Mouse (Mus musculus): Measurements from ENCODE around the gene Tuba4a.

Tuba4a gene

GRCm38 (mm10) chr1:75219531-75219930 is at the start of gene Tuba4a:
Gene Tuba4a (minus strand): TSS chr1:75219865.
- Histone ChIP-seq H3K4me1 (replicated peaks; ENCODE audit: low read depth, low read length) (peaks cover 95% of the 10 kb centered on the region), H3K36me3 (ENCODE audit: insufficient read depth, low read length) (peaks cover 35% of the 10 kb centered on the region), H3K4me3 (replicated peaks; ENCODE audit: low read length) (peak within 1 kb of the TSS; percentile 91), H3K9me3 (ENCODE audit: low read length) (no peaks in the 10 kb centered on the region), H3K27me3 (ENCODE audit: insufficient read depth, low read length) (peaks cover 16% of the 10 kb centered on the region)
- no peak for TF ChIP-seq CTCF (conservative IDR thresholded peaks at IDR 0.05; ENCODE audit: low read length)
- no peak for TF ChIP-seq POU5F1 (IDR thresholded peaks at IDR 0.05; ENCODE audit: borderline replicate concordance, low read length)
- no peak for TF ChIP-seq NANOG (IDR thresholded peaks at IDR 0.05; ENCODE audit: borderline replicate concordance, low read length)

- Histone ChIP-seq H3K27me3 (ENCODE audit: insufficient read depth, low read length) (peaks cover 41% of the 10 kb centered on the region), H3K4me3 (replicated peaks; ENCODE audit: low read length) (peak within 1 kb of the TSS; percentile 80), H3K36me3 (ENCODE audit: insufficient read depth, low read length) (no peaks in the 10 kb centered on the region), H3K9me3 (ENCODE audit: low read length) (no peaks in the 10 kb centered on the region), H3K4me1 (replicated peaks; ENCODE audit: low read depth, low read length) (peaks cover 19% of the 10 kb centered on the region)
- TF ChIP-seq CTCF (conservative IDR thresholded peaks at IDR 0.05; ENCODE audit: low read length), result 0 out of 2 replicates have a peak, but pooled peaks have one; percentile 10
- TF ChIP-seq POU5F1 (IDR thresholded peaks at IDR 0.05; ENCODE audit: borderline replicate concordance, low read length), result no peak
- TF ChIP-seq NANOG (IDR thresholded peaks at IDR 0.05; ENCODE audit: borderline replicate concordance, low read length), result no peak
Observed at GRCm38 (mm10) chr1:75264091-75264880, 44.6 kb upstream of the Tuba4a start, which contains the start of gene Ptprn. Gene Ptprn (minus strand): TSS chr1:75264502.

- Histone ChIP-seq H3K27me3 (ENCODE audit: insufficient read depth, low read length) (peaks cover 33% of the 10 kb centered on the region), H3K4me3 (replicated peaks; ENCODE audit: low read length) (peak overlapping the region; percentile 80), H3K4me1 (replicated peaks; ENCODE audit: low read depth, low read length) (peaks cover 19% of the 10 kb centered on the region), H3K36me3 (ENCODE audit: insufficient read depth, low read length) (no peaks in the 10 kb centered on the region), H3K9me3 (ENCODE audit: low read length) (no peaks in the 10 kb centered on the region)
- TF ChIP-seq CTCF (conservative IDR thresholded peaks at IDR 0.05; ENCODE audit: low read length) (no peak), NANOG (IDR thresholded peaks at IDR 0.05; ENCODE audit: borderline replicate concordance, low read length) (no peak), POU5F1 (IDR thresholded peaks at IDR 0.05; ENCODE audit: borderline replicate concordance, low read length) (no peak)
Observed at GRCm38 (mm10) chr1:75262969-75263951, 43.6 kb upstream of the Tuba4a start.

- TF ChIP-seq NANOG (IDR thresholded peaks at IDR 0.05; ENCODE audit: borderline replicate concordance, low read length) (no peak), CTCF (conservative IDR thresholded peaks at IDR 0.05; ENCODE audit: low read length) (no peak), POU5F1 (IDR thresholded peaks at IDR 0.05; ENCODE audit: borderline replicate concordance, low read length) (no peak)
- peaks cover 36% of the 10 kb centered on the region for H3K27me3 ChIP-seq (ENCODE audit: insufficient read depth, low read length)
- H3K9me3 ChIP-seq (ENCODE audit: low read length), result no peaks in the 10 kb centered on the region
- H3K4me3 ChIP-seq (replicated peaks; ENCODE audit: low read length), result no peak overlapping the region
- H3K4me1 ChIP-seq (replicated peaks; ENCODE audit: low read depth, low read length), result peaks cover 19% of the 10 kb centered on the region
- no peaks in the 10 kb centered on the region for H3K36me3 ChIP-seq (ENCODE audit: insufficient read depth, low read length)
Observed at GRCm38 (mm10) chr1:75261278-75261677, 41.6 kb upstream of the Tuba4a start.

GRCm38 (mm10) chr1:75255516-75256046 is 35.9 kb upstream of the Tuba4a start:
- Histone ChIP-seq H3K4me3 (replicated peaks; ENCODE audit: low read length) (no peak overlapping the region), H3K36me3 (ENCODE audit: insufficient read depth, low read length) (no peaks in the 10 kb centered on the region), H3K9me3 (ENCODE audit: low read length) (no peaks in the 10 kb centered on the region), H3K4me1 (replicated peaks; ENCODE audit: low read depth, low read length) (peaks cover 35% of the 10 kb centered on the region), H3K27me3 (ENCODE audit: insufficient read depth, low read length) (peaks cover 9% of the 10 kb centered on the region)
- TF ChIP-seq POU5F1 (IDR thresholded peaks at IDR 0.05; ENCODE audit: borderline replicate concordance, low read length) (no peak), CTCF (conservative IDR thresholded peaks at IDR 0.05; ENCODE audit: low read length) (no peak), NANOG (IDR thresholded peaks at IDR 0.05; ENCODE audit: borderline replicate concordance, low read length) (no peak)

- Histone ChIP-seq H3K4me3 (replicated peaks; ENCODE audit: low read length) (no peak overlapping the region), H3K4me1 (replicated peaks; ENCODE audit: low read depth, low read length) (peaks cover 40% of the 10 kb centered on the region), H3K27me3 (ENCODE audit: insufficient read depth, low read length) (peaks cover 9% of the 10 kb centered on the region), H3K36me3 (ENCODE audit: insufficient read depth, low read length) (no peaks in the 10 kb centered on the region), H3K9me3 (ENCODE audit: low read length) (no peaks in the 10 kb centered on the region)
- TF ChIP-seq NANOG (IDR thresholded peaks at IDR 0.05; ENCODE audit: borderline replicate concordance, low read length), result no peak
- no peak for TF ChIP-seq POU5F1 (IDR thresholded peaks at IDR 0.05; ENCODE audit: borderline replicate concordance, low read length)
- TF ChIP-seq CTCF (conservative IDR thresholded peaks at IDR 0.05; ENCODE audit: low read length), result no peak
Observed at GRCm38 (mm10) chr1:75254625-75255013, 35.0 kb upstream of the Tuba4a start.

- Histone ChIP-seq H3K4me1 (replicated peaks; ENCODE audit: low read depth, low read length) (peaks cover 40% of the 10 kb centered on the region), H3K4me3 (replicated peaks; ENCODE audit: low read length) (0 out of 2 replicates have a peak overlapping the region, but pooled peaks have one; percentile 32), H3K36me3 (ENCODE audit: insufficient read depth, low read length) (no peaks in the 10 kb centered on the region), H3K27me3 (ENCODE audit: insufficient read depth, low read length) (peaks cover 9% of the 10 kb centered on the region), H3K9me3 (ENCODE audit: low read length) (no peaks in the 10 kb centered on the region)
- no peak for TF ChIP-seq NANOG (IDR thresholded peaks at IDR 0.05; ENCODE audit: borderline replicate concordance, low read length)
- TF ChIP-seq CTCF (conservative IDR thresholded peaks at IDR 0.05; ENCODE audit: low read length), result peak; percentile 98
- TF ChIP-seq POU5F1 (IDR thresholded peaks at IDR 0.05; ENCODE audit: borderline replicate concordance, low read length), result no peak
Observed at GRCm38 (mm10) chr1:75253849-75254624, 34.4 kb upstream of the Tuba4a start.

All from E14TG2a.4 (cell line).